Mouse (Mus musculus) testis, adult 2 months (tissue): ENCODE data around the gene Sae1.

Source experiments
- CTCF ChIP-seq: fragments of 200-500 bp; IDR thresholded peaks from 2 replicates; pipeline ENCODE4 v1.5.1; 2012; ENCODE audit warnings: low read depth, mild to moderate bottlenecking, inconsistent platforms, low read length, moderate library complexity; ENCODE audit not compliant: control insufficient read depth, insufficient read depth, insufficient replicate concordance
- POLR2A ChIP-seq: fragments of 200-500 bp; IDR thresholded peaks from 2 replicates; pipeline ENCODE4 v1.6.1; 2012; ENCODE audit warnings: low read depth, mild to moderate bottlenecking, inconsistent platforms, low read length, moderate library complexity; ENCODE audit not compliant: control insufficient read depth

DNA sequence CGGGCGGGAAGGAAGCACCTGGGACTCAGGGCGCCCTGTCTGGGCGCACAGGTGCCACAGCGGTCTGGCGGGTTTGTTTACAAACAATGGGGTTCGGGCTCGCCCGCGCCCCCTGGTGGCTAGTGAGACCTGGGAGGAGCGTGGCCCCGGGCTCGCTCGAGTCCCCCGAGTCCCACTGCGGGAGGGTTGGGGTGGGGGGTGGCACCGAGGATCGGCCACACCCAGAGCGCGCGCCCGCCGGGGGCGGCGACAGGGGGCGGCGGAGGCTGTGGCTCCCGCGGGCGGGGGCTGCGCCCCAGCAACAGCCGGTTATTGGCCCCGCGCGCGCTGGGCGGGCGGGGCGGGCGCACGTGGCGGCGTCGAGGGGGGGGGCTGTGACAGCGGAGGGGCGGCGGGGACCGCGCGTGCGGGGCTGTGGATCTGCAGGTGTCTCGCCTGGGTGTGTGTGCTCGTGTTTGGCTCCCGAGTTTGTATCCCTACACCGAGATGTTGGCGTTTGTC, 77.5 kb downstream of the Sae1 start:
- TF ChIP-seq CTCF (peak; percentile 49), POLR2A (no peak)
